Mouse (Mus musculus): Measurements from ENCODE around the gene Olfr1123. TPM values are rescaled to one million over a fixed set of nuclear protein-coding genes. Genes with fewer than 3 reads are reported as not detected.

The Olfr1123 gene
- polyA plus RNA-seq, 1 experiment from 2014 or later = not detected

GRCm38 (mm10) chr2:87461769-87462168 lies 45.3 kb downstream of the Olfr1123 start:
- H3K4me1 ChIP-seq (replicated peaks; ENCODE audit: control insufficient read depth, insufficient read depth, low read length) = no peaks in the 10 kb centered on the region
- no peak overlapping the region for H3K9ac ChIP-seq
- H3K4me2 ChIP-seq (replicated peaks) = no peak overlapping the region
- 93% methylated on average over 4 of the region's 4 CpGs for WGBS
- H3K27ac ChIP-seq = no peak overlapping the region
- DNase-seq (ENCODE audit: low spot score) = no peak
- no peaks in the 10 kb centered on the region for H3K36me3 ChIP-seq (replicated peaks; ENCODE audit: control insufficient read depth, insufficient read depth)
- no peak overlapping the region for H3K4me3 ChIP-seq (replicated peaks; ENCODE audit: low read length)
- no peaks in the 10 kb centered on the region for H3K9me3 ChIP-seq (ENCODE audit: control insufficient read depth, low read length)
- H3K27me3 ChIP-seq (ENCODE audit: control insufficient read depth, insufficient read depth, low read length) = no peaks in the 10 kb centered on the region
- no peak for ATAC-seq (ENCODE audit: low FRiP score)

Other genes starting within 250 kb of the Olfr1123 start
- not detected in 2 replicates for gene Olfr1112, start 228.8 kb upstream of the Olfr1123 start, polyA plus RNA-seq (2014; fragmentation: Nextera tagmentation; extraction: Ambion mirVana)
- gene Olfr1113, start 207.7 kb upstream of the Olfr1123 start, polyA plus RNA-seq (2014; fragmentation: Nextera tagmentation; extraction: Ambion mirVana) = not detected in 2 replicates
- not detected in 2 replicates for gene Olfr1115, start 168.6 kb upstream of the Olfr1123 start, polyA plus RNA-seq (2014; fragmentation: Nextera tagmentation; extraction: Ambion mirVana)
- gene Olfr1116, start 149.1 kb upstream of the Olfr1123 start, polyA plus RNA-seq (2014; fragmentation: Nextera tagmentation; extraction: Ambion mirVana) = not detected in 2 replicates
- not detected in 2 replicates for gene Olfr1118, start 109.1 kb upstream of the Olfr1123 start, polyA plus RNA-seq (2014; fragmentation: Nextera tagmentation; extraction: Ambion mirVana)
- gene Olfr1120, start 61.8 kb upstream of the Olfr1123 start, polyA plus RNA-seq (2014; fragmentation: Nextera tagmentation; extraction: Ambion mirVana) = not detected in 2 replicates
- gene Olfr1121, start 46.7 kb upstream of the Olfr1123 start, polyA plus RNA-seq (2014; fragmentation: Nextera tagmentation; extraction: Ambion mirVana) = not detected in 2 replicates
- not detected in 2 replicates for gene Olfr1122, start 30.8 kb upstream of the Olfr1123 start, polyA plus RNA-seq (2014; fragmentation: Nextera tagmentation; extraction: Ambion mirVana)
- gene Olfr1124, start 13.6 kb downstream of the Olfr1123 start, polyA plus RNA-seq (2014; fragmentation: Nextera tagmentation; extraction: Ambion mirVana) = not detected in 2 replicates
- gene Olfr1126, start 37.3 kb downstream of the Olfr1123 start, polyA plus RNA-seq (2014; fragmentation: Nextera tagmentation; extraction: Ambion mirVana) = not detected in 2 replicates
- gene Pramel7, start 80.5 kb downstream of the Olfr1123 start, polyA plus RNA-seq (2014; fragmentation: Nextera tagmentation; extraction: Ambion mirVana) = not detected in 2 replicates
- not detected in 2 replicates for gene Pramel6, start 89.9 kb downstream of the Olfr1123 start, polyA plus RNA-seq (2014; fragmentation: Nextera tagmentation; extraction: Ambion mirVana)
- not detected in 2 replicates for gene Olfr153, start 115.2 kb downstream of the Olfr1123 start, polyA plus RNA-seq (2014; fragmentation: Nextera tagmentation; extraction: Ambion mirVana)
- not detected in 2 replicates for gene Olfr1128, start 128.9 kb downstream of the Olfr1123 start, polyA plus RNA-seq (2014; fragmentation: Nextera tagmentation; extraction: Ambion mirVana)
- gene Olfr1129, start 157.3 kb downstream of the Olfr1123 start, polyA plus RNA-seq (2014; fragmentation: Nextera tagmentation; extraction: Ambion mirVana) = not detected in 2 replicates
- gene Olfr1130, start 189.6 kb downstream of the Olfr1123 start, polyA plus RNA-seq (2014; fragmentation: Nextera tagmentation; extraction: Ambion mirVana) = not detected in 2 replicates
- not detected in 2 replicates for gene Olfr1131, start 210.5 kb downstream of the Olfr1123 start, polyA plus RNA-seq (2014; fragmentation: Nextera tagmentation; extraction: Ambion mirVana)
- not detected in 2 replicates for gene Olfr1132, start 220.9 kb downstream of the Olfr1123 start, polyA plus RNA-seq (2014; fragmentation: Nextera tagmentation; extraction: Ambion mirVana)
- gene Olfr1133, start 230.7 kb downstream of the Olfr1123 start, polyA plus RNA-seq (2014; fragmentation: Nextera tagmentation; extraction: Ambion mirVana) = not detected in 2 replicates
- gene Olfr1134, start 241.8 kb downstream of the Olfr1123 start, polyA plus RNA-seq (2014; fragmentation: Nextera tagmentation; extraction: Ambion mirVana) = not detected in 2 replicates

All from hindbrain, embryonic 14.5 days (tissue).